Mouse (Mus musculus): ENCODE measurements around the gene Mospd3.

DNA sequence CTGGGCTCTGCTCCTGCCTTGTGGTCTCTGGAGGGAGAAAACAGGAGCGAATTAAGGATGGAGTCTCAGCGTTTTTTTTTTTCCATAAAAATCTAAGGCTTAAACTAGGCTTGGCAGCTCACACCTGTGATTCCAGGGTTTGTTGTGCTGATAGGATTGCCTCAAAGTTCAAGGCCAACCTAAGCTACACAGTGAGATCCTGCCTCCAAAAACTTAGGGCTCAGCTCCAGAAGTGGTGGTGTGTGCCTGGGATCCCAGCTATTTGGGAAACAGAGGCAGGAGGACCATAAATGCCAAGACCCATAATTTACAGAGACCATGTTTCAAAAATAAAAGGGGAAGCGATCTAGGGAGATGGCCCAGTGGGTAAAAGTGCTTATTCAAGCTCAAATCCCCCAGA lies 8.4 kb upstream of the Mospd3 start:
- TF ChIP-seq CTCF (IDR thresholded peaks at IDR 0.05; ENCODE audit: control insufficient read depth, insufficient read depth, low read length) (no peak), POLR2A (IDR thresholded peaks at IDR 0.05; ENCODE audit: borderline replicate concordance, control insufficient read depth, low read depth, low read length) (no peak)
